Mouse (Mus musculus) midbrain, embryonic 11.5 days (tissue): ENCODE data around the gene Dnajc1. TPM values are rescaled to one million over a fixed set of nuclear protein-coding genes. Genes with fewer than 3 reads are reported as not detected.

Experiments
- ATAC-seq: fragments of 200-750 bp; cut with Nextera tagmentation; 2 replicates; pipeline ENCODE4 v1.8.0; 2017; ENCODE audit warnings: moderate TSS enrichment, moderate library complexity; ENCODE audit not compliant: low FRiP score
- DNase-seq: peaks from one replicate; pipeline ENCODE4 v3.0.0; 2015; ENCODE audit warnings: low spot score; ENCODE audit errors: missing footprints
- H3K27ac ChIP-seq: fragments of 300-500 bp; sonication (generic); 2 replicates; pipeline ENCODE4 v1.5.1; 2014; ENCODE audit warnings: low read depth, low read length
- H3K27me3 ChIP-seq: fragments of 300-500 bp; sonication (generic); 2 replicates; pipeline ENCODE4 v1.6.1; 2014; ENCODE audit warnings: mild to moderate bottlenecking, low read length, moderate library complexity, mixed read lengths; ENCODE audit not compliant: control insufficient read depth, insufficient read depth
- H3K36me3 ChIP-seq: fragments of 300-500 bp; sonication (generic); 2 replicates; pipeline ENCODE4 v1.6.1; 2014; ENCODE audit warnings: mild to moderate bottlenecking, low read length, moderate library complexity, mixed read lengths; ENCODE audit not compliant: control insufficient read depth, insufficient read depth
- H3K4me1 ChIP-seq: fragments of 300-500 bp; sonication (generic); 2 replicates; pipeline ENCODE4 v1.6.1; 2014; ENCODE audit warnings: low read length; ENCODE audit not compliant: control insufficient read depth, insufficient read depth
- H3K4me2 ChIP-seq: fragments of 300-500 bp; sonication (generic); 2 replicates; pipeline ENCODE4 v1.6.1; 2014; ENCODE audit warnings: mild to moderate bottlenecking, moderate library complexity
- H3K4me3 ChIP-seq: fragments of 300-500 bp; sonication (generic); 2 replicates; pipeline ENCODE4 v1.5.1; 2014; ENCODE audit warnings: low read depth, low read length
- H3K9ac ChIP-seq: fragments of 300-500 bp; sonication (generic); 2 replicates; pipeline ENCODE4 v1.6.1; 2014; ENCODE audit warnings: low read length
- H3K9me3 ChIP-seq: fragments of 300-500 bp; sonication (generic); 2 replicates; pipeline ENCODE4 v1.6.1; 2016; ENCODE audit warnings: low read length; ENCODE audit not compliant: control insufficient read depth
- WGBS: fragments of 180-500 bp; shearing (Covaris S2); extraction: QIAGEN DNeasy Blood & Tissue Kit; methylation state at CpG from one replicate; pipeline ENCODE4 v1.1.7; 2014; 5-methylcytosine and 5-hydroxymethylcytosine counted together
- polyA plus RNA-seq: library from polyadenylated mRNA; unstranded; fragments of >200 nt; fragmentation: Nextera tagmentation; extraction: Ambion mirVana; gene quantifications from 2 replicates; pipeline ENCODE4 v1.2.1, GENCODE M21; 2014

Gene Dnajc1
- polyA plus RNA-seq, 1 experiment from 2014 or later, result 26.4 TPM

- Histone ChIP-seq H3K4me1 (no peaks in the 10 kb centered on the region), H3K27ac (no peak overlapping the region), H3K4me3 (no peak overlapping the region), H3K27me3 (no peaks in the 10 kb centered on the region), H3K9me3 (no peaks in the 10 kb centered on the region), H3K4me2 (no peak overlapping the region), H3K9ac (no peak overlapping the region), H3K36me3 (peaks cover 11% of the 10 kb centered on the region)
- WGBS, result 86% methylated on average over 3 of the region's 3 CpGs
- ATAC-seq (no peak), DNase-seq (no peak)
Measured at GRCm38 (mm10) chr2:18159426-18159825, 233.2 kb downstream of the Dnajc1 start.

- Histone ChIP-seq H3K27ac (no peak overlapping the region), H3K4me1 (no peaks in the 10 kb centered on the region), H3K9me3 (no peaks in the 10 kb centered on the region), H3K9ac (no peak overlapping the region), H3K36me3 (peaks cover 9% of the 10 kb centered on the region; the same call in 1 of the 2 replicates), H3K4me3 (no peak overlapping the region), H3K27me3 (no peaks in the 10 kb centered on the region), H3K4me2 (no peak overlapping the region)
- ATAC-seq (no peak), DNase-seq (no peak)
- WGBS, result 95% methylated on average over 3 of the region's 3 CpGs
Measured at GRCm38 (mm10) chr2:18156131-18156530, 236.5 kb downstream of the Dnajc1 start.
